Mouse (Mus musculus): ENCODE results near the gene Dennd1c.
A peak's percentile ranks its signal among the peaks of the same experiment; 100 is the strongest.
"Not testable (repeated sequence)": the region's sequence is repeated elsewhere in the genome, so short reads cannot be mapped to it uniquely, and the experiment has no call there.

Dennd1c gene

DNA sequence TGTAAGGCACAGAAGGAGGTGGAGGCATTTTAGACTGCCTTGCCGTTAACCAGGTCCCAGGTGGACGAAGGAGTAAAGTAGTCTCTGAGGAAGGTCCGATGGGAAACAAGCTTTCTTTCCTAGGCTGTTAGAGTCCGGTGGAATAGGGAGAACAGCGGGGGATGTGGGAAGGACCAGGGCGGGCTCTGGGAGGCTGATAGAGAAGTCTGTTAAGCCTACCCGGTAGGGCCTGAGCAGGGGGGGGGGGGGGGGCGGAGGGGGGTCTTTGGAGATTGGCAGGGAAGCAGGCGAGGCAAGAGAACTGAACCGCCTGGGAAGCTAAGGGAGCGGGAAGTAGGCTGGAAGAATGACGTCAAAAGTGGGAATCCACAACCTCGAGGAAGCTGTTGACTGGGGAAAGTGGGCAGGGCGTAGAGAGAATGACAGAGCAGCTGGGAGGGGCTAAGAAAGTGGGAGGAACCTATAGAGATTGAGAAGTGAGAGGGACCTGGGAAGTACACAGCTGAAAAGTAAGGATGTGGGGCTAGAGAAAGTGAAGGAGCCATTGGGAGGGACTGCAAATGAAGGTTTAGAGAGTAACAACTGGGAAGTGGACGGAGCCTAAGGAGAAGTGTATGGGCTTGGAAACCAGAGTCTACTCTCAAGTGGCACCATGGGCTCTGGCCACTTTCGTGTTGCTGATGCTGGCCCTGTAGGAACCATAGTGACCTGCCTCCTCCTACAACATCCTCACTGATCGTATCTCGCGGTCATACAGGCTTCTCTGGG, 17.7 kb upstream of the Dennd1c start:
- peak; percentile 49 for DNase-seq (ENCODE audit: low spot score)

DNA sequence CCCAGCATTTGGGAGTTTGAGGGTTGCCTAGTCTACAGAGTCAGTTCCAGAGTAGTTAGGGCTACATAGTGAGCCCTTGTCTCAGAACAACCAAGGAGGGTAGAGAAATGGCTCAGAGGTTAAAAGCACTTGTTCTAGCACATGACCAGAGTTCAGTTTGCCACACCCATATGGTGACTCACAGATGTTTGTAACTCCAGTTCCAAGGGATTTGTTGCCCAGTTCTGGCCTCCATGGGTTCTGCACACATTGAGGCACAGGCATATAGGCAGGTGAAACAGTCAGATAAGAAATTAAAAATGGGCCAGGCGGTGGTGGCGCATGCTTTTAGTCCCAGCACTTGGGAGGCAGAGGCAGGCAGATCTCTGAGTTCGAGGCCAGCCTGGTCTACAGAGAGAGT, 15.9 kb upstream of the Dennd1c start:
- peak; percentile 34 for DNase-seq (ENCODE audit: low spot score)

GRCm38 (mm10) chr17:57087049-57087832, 8.9 kb upstream of the Dennd1c start, which contains the start of gene Tubb4a:
Gene Tubb4a, minus strand, starts transcription at chr17:57087782.
- no peak for DNase-seq (ENCODE audit: low spot score)

DNA sequence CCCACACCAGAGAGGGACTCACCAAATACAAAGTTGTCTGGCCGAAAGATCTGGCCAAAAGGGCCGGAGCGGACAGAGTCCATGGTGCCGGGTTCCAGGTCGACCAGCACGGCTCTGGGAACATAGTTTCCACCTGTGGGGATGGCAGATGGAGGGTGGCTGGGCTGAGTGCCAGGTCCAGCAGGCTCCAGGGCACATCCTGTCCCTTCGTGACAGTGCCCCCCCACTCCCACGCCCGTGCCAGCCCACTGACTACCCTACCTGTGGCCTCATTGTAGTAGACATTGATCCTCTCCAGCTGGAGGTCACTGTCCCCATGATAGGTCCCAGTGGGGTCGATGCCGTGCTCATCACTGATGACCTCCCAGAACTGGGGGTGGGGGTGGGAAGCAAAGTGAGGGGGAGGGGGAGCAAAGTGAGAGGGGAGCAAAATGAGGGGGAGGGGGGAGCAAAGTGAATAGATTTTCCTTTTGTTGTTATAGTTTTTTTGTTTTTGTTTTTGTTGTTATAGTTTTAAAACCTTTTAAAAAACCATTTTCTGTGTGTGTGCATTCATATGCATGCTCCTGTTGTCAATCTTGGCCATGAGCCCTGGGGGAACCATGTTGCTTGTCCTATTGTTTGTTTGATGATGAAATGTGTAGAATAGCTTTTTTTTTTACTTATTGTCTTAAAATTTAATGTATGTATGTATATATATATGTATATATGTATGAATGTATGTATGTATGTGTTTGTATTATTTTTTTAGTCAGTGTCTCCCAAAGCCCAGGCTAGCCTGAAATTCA, 7.8 kb upstream of the Dennd1c start:
- no peak for DNase-seq (ENCODE audit: low spot score)

- no peak for DNase-seq (ENCODE audit: low spot score)
These were observed 4.2 kb upstream of the Dennd1c start for GRCm38 (mm10) chr17:57082481-57082880.

DNA sequence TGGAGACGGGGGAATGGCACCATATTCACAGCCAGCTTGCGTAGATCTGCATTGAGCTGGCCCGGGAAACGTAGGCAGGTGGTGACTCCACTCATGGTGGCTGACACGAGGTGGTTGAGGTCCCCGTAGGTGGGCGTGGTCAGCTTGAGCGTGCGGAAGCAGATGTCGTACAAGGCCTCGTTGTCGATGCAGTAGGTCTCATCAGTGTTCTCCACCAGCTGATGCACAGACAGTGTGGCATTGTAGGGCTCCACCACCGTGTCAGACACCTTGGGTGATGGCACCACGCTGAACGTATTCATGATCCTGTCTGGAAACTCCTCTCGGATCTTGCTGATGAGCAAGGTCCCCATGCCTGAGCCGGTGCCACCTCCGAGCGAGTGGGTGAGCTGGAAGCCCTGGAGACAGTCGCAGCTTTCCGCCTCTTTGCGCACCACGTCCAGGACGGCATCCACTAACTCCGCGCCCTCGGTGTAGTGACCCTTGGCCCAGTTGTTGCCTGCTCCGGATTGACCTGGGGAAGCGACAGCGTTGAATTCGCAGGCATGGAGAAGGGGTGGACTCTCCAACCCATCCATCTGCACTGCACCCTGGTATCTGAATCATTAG, 3.0 kb upstream of the Dennd1c start:
- DNase-seq (ENCODE audit: low spot score), result no peak

DNA sequence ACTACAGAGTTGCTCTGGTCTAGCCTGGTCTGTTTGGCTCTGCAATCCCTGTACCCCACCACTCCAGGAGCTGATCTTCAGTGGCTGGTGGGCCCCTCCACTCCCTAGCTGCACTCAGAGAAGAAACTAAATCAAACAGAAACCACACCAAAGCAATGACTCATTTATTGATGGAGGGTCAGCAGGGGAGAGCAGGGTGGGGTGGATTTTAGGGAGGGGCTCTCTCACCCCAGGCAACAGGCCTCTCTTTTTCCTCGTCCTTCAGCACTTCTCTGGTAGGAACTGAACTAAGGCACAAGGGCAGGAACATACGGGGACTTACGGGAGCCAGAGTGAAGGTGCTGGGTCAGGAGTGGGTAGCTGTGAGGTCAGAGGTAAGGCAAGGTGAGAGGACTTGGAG, 1.6 kb upstream of the Dennd1c start:
- no peak for DNase-seq (ENCODE audit: low spot score)

- DNase-seq (ENCODE audit: low spot score), result no peak
These were observed 1.4 kb downstream of the Dennd1c start for GRCm38 (mm10) chr17:57076916-57077315.

GRCm38 (mm10) chr17:57070699-57071098, 7.6 kb downstream of the Dennd1c start:
- no peak for DNase-seq (ENCODE audit: low spot score)

DNA sequence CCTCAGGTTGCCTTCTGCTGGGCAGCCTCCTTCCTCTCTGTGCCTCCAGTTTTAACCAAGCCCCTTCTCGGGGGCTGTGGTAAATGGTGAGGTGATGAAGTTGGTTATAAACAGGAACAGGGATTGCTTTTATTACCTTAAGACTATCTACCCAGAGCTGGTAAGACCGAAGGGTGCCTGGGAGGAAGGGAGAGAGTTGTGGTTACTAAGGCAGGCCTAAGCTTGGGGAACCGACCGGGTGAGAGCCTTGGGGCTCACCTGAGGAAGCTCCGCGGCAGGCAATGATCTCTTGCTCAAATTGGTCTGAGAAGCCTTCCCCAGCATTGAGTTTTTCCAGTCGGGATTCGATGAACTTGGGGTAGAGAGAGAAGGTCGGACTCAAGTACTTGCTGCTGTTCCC, 8.0 kb downstream of the Dennd1c start:
- DNase-seq (ENCODE audit: low spot score), result no peak

DNA sequence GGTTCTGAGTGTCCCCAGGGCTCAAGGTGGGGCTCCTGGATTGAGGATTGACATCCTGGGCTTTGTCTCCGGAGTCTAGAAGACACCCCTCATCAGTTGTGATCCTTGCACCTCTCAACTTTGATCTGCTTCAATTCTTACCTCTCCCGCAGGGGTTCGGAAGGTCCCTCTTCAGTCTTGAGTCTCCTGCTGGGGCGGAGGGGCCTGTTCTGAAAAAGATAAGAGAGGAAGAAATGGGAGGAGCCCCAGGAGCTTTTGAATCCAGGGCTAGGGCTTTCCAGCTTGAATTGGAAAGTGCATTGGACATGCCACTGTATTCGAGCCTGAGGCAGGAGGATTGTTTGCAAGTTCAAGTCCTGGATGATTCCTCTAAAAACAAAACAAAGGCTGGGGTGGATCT, 11.4 kb downstream of the Dennd1c start:
- peak; percentile 27 for DNase-seq (ENCODE audit: low spot score)

- DNase-seq (ENCODE audit: low spot score), result no peak
These were observed 15.3 kb downstream of the Dennd1c start for GRCm38 (mm10) chr17:57063031-57063430.

GRCm38 (mm10) chr17:57062548-57062947, 15.8 kb downstream of the Dennd1c start:
- DNase-seq (ENCODE audit: low spot score), result no peak

DNA sequence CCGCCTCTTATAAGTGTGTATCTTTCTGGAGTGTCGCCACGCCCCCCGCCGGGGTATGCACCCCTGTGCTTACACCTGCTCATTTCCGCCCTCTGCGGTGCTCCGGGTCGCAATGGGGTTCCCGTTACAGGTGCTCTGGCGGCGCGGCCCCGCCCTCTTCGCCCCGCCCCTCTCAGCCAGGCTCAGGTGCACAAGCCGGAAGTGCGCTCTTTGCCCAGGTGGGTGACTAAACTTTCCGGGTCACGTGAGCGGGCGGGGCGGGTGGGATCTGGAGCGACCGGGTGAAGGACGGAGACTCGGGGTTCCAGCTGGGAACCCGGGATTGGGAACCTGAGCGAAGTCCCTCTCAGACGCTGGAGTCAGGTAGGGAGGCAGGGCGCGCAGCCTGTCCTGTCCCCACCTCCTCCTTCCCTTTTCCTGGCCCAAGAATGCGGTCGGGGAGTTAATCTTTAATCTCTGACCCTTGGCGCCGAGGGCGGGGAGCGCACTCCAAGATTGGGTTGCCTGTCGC, 16.2 kb downstream of the Dennd1c start:
- no peak for DNase-seq (ENCODE audit: low spot score)

- no peak for DNase-seq (ENCODE audit: low spot score)
These were observed 17.2 kb downstream of the Dennd1c start for GRCm38 (mm10) chr17:57061069-57061468.

GRCm38 (mm10) chr17:57060231-57060801, 18.0 kb downstream of the Dennd1c start:
- peak; percentile 94 for DNase-seq (ENCODE audit: low spot score)

DNA sequence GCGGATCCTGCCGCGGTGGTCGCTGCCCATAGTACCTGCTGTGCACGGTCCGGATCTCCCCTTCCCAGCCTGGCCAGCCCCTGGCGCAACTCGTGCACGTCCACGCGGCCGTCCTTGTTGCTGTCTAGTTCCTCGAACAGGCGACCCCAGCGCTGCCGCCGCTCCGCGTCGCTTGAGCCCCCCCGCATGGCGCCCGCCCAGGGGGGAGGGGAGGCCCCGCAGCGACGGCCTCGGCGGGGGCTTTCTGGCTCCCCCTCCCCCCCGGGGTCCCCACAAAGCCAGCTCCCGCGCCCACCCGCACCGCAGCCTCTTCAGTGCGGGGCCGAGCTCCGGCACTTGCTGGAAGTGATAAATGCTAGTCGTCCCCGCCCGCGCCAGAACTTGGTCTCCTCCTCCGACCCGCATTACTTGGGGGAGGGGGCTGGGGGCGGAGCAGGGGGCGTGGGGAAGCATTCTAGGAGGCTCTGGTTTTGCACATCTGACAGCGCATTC, 18.8 kb downstream of the Dennd1c start, which contains the start of gene Slc25a23:
Gene Slc25a23, minus strand, starts transcription at position 378 of the 492 bp plus-strand sequence.
- peak; percentile 21 for DNase-seq (ENCODE audit: low spot score)

- no peak for DNase-seq (ENCODE audit: low spot score)
These were observed 19.3 kb downstream of the Dennd1c start, which contains the start of gene Crb3 for GRCm38 (mm10) chr17:57058891-57059485. Gene Crb3, plus strand, starts transcription at chr17:57059105.

- DNase-seq (ENCODE audit: low spot score), result no peak
These were observed 22.1 kb downstream of the Dennd1c start for GRCm38 (mm10) chr17:57056246-57056645.

- DNase-seq (ENCODE audit: low spot score), result not testable (repeated sequence)
These were observed 26.6 kb downstream of the Dennd1c start for GRCm38 (mm10) chr17:57051679-57052078.

- DNase-seq (ENCODE audit: low spot score), result no peak
These were observed 29.5 kb downstream of the Dennd1c start for GRCm38 (mm10) chr17:57048816-57049215.

All from c-Kit-positive CD71-positive TER-119-positive erythroid progenitor cells, embryonic 14.5 days (primary cell).